Mouse (Mus musculus): ENCODE results near the gene Wfdc1.

Wfdc1 gene

DNA sequence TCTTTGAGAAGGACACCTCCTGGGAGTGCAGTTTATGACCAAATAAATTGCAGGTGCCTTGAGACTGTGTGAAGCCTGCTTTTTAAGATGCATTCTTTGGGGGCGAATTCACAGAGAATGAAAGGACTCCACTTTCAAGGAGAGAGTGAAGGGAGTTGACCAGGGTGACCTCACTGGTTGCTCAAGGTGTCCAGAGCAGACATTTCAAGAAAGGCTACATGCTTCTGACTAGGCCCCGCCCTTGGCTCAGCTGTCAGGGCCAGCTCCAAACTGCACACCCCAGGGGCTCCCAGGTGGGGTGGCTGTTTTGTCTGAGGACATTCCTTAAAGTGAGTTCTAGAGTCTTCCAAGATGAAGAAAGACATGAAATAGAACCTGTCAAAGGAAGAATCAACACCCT lies 31.0 kb downstream of the Wfdc1 start:
- no peak for DNase-seq

DNA sequence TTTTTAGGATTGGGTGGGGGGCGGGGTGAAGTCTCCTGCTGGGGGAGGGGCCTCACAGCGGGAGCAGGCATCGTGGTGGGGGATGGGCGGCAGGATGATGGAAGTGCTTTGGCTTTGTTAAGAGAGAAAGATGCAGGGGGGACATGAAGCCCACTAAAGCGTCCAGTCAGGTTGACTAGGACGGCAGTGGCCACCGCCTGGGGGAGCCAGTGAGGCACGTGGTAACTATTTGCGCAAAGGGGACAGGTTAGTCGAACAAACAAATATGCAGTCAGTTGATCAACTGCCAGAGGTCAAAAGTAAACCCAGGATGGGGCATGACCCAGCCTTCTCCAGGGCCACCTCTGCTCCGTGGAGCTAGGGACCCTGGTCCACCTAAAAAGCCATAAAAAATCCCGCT lies 32.8 kb downstream of the Wfdc1 start:
- peak; percentile 22 to 69 for DNase-seq

DNA sequence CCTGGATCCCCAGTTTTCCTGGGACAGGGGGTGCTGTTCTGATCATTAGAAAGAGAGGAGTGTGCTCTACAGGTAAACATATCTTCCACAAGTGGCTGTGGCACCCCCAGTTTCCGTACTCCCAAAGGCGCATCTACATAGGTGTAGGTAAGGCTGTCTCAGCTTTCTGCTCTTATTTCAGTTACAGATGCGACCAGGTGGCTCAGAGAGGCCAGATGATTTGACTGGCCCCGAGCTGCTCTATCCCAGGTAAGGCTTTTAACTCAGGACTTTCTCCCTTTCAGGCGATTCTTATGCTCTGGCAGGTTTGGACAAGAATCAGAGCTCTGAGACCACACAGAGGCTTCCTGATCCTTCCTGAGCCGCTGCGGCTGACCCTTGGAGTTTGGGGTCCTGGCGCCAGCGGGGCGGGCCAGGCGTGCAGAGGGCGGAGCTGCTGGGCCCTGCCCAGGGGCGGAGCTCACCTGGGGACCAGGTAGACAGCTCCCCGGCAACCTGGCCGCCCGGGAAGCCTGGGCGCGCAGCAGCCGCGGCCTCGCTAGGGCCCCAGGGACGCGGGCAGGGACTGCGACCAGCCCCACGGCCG lies 33.5 kb downstream of the Wfdc1 start, which contains the start of gene Atp2c2:
Atp2c2 (plus strand) TSS at position 461 of the 586 bp plus-strand sequence.
- DNase-seq: no peak

DNA sequence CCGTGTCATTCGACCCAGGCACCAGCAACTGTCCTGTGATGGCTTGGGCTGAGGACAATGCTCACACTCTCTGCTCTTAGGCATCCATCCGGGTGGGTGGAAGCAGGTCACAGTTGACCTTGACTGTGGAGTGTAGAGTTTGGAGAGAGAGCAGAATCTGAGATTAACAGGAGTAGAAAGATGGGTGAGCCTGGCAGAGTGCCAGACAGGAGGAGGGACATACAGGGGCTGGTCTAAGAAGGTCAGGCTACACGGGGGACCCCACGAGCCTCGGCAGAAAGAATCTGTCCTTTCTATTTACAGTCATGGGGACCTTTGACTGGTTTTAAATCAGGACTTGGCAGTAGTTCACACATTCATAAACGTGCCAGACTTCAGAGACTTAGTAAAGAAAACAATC lies 36.8 kb downstream of the Wfdc1 start:
- DNase-seq: no peak

DNA sequence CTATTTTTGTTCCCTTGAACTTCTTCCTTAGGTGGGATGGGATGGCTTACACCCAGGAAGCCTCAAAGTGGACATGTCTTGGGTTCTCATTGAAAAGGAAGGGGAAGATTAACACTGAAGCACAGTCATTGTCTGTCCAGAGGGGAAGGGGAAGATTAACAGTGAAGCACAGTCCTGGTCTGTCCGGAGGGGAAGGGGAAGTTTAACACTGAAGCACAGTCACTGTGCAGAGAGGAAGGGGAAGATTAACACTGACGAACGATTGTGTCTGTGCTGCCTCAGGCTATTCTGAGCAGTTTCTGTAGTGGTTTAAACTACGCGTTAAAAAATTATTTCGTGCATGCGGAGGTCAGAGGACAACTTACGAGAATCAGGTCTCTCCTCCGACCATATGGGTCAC lies 41.0 kb downstream of the Wfdc1 start:
- DNase-seq: no peak

DNA sequence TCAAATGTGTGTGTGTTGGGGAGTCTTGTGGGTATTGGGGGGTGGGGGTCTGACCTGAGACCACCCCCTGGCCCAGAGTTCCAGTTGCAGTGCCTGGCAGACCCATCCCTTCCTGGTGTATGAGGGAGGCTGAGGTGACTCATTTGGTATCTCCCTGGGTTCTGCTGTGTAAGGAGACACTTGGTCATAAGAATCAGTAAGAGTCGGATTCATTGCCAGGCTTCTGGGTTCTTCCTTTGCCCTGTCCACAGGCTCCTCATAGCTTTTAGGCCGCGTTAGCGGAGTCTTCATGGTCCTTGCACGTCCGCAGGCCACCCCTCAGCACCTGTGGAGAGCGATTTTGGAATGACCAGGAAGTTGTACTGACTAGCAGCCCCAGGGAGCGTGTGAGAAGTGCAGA lies 42.3 kb downstream of the Wfdc1 start:
- no peak for DNase-seq

DNA sequence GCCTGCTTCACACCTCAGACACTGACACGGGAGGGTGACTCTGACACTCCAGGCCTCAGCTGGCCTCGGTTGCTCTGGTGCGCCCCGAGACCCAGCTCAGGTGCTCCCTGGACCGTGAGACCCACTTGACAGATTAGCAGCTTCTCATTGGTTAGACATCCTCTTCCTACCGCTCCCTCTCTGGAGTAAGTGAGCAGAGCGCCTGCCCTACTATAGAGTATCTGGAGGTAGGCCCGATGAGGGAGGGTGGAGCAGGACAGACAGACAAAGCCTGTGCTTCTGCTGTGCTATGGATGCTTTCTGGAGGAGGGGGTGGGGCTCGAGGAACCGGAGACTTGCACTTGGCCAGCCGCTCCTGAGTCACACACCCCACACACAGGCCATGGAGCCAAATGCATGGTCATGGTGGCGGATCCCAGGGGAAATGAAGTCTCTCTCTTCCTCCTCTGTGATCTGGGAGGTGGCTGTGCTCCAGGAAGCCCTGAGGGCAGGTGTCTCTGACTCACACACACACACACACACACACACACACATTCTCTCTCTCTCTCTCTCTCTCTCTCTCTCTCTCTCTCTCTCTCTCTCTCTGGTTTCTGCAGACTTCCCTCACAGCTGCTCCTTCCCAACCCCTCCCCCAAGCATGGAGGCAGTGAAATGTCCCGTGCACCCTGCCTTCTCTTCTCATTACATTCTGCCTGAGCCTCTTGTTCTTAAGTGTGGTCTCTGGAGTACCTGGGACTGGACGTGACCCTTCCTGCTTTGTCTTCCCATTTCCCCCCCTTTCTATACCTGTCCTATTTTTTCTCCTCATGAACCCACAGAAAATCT lies 42.9 kb downstream of the Wfdc1 start:
- no peak for DNase-seq

DNA sequence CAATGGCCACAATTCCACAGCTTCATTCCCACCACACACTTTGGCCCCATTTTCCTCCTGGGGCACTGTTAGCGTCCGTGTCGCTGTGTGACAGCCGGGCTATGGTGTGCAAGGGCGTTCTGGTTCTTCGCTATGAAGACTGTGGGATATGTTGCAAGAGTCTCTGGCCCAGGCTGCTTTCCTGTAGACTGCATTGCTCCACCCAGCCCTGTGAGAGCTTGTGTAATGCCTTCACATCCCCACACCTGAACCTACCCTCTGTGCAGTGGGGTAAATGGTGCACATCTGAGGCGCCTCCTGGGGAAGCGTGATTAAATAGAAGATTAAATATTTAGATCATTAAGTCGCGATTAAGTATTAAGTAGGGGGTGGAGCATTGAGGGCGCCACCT lies 43.5 kb downstream of the Wfdc1 start:
- no peak for DNase-seq

DNA sequence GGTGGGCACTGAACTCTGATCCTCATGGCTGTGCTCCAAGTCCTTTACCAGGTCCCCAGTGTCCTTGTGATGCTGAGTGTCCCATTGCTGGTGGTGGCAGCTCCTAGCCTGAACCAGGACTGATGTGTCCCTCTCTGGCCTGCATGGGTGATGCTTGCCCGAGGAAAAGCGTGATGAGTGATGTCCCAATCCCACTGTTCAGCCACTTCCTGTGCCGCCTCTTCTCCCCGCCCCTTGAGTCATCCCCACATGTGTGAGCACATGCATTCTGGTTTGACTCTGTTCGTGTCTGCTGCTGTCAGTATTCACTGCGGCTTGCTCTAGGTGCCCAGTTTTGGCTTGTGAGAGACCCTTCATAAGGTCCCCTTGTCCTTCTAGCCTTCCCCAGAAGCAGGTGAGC lies 46.1 kb downstream of the Wfdc1 start:
- no peak for DNase-seq

DNA sequence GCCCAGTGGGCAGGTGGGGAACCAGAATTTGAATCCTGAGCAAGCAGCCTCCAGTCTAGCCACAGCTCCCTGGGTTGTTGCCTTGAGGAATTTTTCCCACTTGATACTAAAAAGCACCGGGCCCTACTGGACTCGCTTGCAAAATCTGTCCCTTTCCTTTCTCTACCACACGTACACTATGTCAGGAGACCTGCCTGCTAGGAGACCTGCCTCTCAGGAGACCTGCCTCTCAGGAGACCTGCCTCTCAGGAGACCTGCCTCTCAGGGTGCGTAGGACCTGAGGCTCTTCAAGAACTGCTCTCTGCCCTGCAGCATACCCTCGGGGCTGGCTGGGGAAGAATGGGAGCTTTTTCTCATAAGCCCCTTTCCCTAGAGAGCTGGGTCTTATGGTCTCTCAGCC lies 47.3 kb downstream of the Wfdc1 start:
- no peak for DNase-seq

DNA sequence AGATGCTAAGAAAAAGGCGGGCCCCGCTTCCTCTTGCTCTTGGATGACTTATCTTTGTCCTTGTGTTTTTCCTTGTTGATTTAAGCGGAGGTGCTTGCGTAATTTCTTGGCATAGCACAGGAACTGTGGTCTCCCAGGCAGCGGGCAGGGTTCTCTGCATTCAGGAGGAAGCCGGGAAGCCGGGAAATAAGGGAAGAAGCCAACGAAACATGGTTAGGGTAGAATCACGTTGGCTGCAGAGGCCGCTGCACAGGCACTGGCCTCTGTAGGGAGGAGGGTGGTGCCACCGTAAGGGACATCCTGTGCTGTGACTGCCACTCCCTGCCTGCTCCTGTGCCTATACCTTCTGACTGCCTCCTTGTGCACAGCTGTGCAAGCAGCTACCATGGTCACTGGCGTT lies 49.1 kb downstream of the Wfdc1 start:
- no peak for DNase-seq

DNA sequence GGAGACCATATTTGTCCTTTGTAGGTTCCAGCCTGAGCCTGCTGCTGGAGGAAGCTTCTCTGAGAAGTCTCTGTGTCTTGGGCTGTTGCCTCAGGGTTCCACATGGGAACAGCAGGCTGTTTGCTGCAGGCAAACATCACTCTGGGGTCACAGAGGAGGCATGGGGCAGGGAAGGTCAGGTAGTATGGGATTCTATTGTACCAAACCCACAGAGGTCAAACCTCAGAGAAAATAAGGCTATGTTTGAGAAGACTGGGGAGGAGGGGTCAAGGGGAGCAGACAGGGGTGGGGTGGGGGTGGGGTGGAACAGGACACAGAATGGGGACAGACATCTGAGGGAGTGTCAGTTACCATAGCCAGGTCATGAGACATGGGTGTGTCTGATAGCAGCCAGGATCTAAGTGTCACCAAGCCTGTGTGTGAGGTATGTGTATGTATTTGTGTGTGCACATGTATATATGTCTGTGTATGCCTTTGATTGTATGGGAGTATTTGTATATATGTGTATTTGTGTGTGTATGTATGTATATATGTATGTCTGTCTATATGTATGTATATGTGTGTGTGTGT lies 50.6 kb downstream of the Wfdc1 start:
- DNase-seq: no peak

DNA sequence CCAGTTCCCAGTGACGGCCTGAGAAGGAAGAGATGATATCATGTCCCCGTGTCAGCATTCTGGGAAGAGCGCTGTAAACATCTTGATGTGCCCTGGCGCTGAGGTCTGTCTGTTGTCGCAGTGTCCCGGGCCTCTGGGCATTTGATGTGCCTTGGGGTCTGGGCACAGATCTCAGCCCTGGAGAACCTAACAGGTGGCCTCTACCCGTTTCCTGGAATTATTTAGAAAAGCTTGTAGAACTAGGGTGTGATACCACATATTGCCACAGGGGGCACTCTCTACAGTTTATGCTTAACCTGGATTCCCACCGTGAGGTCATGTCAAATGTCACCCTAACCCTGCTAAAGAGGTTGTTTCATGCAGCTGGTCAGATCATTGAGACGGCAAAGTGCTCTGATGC lies 51.6 kb downstream of the Wfdc1 start:
- DNase-seq: peak in 1 of 2 experiments; percentile 33

DNA sequence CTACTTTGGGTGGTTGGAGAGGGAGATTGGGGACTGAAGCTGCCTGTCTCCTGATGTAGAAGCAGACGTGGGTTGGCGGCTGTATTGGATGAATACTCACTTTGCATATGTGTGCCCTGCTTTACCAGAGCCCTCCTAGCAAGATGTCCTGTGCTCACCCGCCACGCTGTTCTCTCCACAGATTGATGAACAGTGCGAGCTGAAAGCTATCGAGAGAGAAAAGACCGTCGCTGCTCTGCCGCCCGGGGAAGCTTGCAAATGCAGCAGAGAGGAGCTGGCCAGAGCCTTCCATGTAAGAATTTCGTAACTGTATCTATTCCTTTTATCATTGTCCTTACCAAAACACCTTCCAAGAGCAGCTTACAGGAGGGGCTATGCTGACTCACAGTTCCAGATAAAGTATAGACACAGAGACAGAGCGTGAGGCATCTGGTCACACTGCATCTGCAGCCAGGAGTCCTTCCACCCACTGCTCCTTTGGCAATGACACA lies 52.9 kb downstream of the Wfdc1 start:
- no peak for DNase-seq

DNA sequence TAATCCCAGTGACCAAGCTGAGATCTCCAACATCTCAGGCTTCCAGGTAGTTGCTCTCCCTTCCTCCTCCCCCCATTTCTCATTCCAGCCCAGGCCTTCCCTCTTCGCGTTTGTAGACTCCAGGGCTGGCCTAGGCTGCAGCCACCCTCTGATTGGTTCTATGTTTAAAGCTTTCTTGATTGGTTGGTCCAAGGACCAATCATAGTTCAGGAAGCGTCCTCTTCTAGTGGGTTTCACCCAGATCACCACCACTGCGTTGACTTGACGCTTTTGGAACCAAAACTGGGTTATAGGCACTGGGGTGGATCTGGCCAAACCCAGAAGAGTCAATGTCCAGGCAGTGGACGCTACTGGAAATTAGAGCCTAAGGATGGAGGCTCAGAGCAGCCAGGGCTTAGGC lies 56.2 kb downstream of the Wfdc1 start:
- no peak for DNase-seq

DNA sequence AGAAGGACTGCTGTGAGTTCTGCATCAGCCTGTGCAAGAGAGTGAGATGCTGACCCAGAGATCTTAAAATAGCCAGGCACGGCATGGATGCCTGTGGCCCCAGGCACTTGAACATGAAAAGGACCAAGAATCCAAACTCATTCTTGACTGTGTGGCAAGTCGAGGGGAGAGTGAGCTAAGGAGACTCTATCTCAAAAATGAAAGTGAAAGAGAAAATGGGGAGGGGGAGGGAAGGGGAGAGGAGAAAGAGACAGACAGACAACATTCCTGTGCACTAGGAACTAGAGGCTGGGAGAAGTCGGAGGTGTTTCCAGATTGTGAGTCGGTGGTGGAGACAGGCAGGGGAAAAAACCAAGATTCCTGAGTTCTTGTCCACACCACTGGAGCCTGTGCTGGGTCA lies 57.5 kb downstream of the Wfdc1 start:
- DNase-seq: no peak

DNA sequence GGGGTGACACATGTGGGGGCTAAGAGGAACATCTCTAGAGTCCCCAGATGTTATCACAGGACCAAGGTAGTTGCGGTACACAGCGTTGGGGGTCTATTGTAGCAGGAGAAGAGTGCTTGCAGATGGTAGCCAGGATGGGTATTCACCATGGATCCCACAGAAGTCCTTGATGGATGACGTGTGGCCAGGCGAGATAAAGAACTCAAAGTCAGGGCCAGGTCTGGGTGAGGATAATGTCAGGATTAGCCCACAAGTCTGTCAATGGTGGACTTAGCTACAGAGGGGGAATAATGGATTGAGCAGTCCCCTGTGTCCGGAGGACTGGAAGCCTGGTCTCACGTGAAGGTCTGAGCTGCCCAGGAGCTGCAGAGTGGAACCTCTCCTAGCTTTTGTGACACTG lies 58.4 kb downstream of the Wfdc1 start:
- DNase-seq: no peak

DNA sequence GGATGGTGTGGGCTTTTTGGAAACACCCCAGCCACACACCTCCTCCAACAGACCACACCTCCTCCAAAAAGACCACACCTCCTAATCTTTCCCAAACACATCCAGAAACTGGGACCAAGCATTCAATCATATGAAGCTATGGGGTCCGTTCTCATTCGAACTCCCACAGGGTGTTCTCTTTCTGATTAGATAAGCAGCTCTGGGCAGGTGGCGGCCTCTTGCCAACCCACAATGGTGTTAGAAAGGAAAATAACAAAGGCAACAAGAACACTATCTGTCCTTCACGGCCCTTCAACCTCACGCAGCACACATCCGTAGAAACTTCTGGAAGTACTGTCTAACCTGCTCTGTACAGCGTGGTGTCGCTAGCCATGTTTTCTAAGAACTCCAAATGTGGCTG lies 60.9 kb downstream of the Wfdc1 start:
- DNase-seq: no peak

DNA sequence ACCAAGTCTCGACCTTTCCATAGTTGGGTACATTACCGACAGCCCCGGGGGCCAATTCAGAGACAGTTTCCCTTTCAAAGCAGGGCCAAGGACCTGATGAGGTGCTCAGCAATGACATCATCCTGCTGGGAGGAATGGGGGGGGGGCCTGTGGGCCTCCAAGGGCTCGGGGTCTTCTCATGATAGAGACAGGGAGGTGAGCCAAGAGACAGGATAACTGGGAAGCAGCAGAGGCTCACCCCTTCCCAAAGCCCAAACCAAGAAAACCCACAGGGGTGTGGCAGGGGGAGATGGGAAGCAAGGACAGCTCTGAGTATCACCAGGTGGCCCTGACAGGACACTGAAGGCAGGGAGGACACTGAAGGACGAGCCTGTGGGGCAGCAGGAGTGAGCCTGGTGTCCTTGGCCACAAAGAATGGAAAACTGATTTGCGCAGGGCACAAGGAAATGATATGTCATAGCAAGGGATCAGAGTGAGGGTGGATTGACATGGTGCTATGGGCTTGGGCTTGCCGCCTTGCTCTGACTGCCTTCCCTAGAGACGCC lies 62.3 kb downstream of the Wfdc1 start:
- no peak for DNase-seq

DNA sequence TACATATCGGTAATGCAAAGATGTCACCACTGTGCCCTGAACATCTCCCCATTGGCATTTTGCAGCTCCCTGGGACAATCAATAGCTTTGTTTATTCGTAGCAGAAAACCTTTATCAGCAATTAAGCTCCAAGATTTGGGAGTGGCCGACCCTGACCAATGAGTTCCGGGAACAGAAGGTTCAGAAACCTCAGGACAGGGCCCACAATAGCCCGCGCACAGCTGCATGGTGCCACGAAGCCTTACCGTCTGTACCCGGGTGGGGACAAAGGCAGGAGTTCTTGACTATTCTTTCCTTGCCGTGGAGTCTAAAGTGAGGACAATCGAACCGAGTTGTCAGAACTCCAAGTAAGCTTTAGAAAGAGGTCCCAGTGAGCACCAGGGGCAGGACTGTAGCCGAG lies 65.9 kb downstream of the Wfdc1 start:
- no peak for DNase-seq

DNA sequence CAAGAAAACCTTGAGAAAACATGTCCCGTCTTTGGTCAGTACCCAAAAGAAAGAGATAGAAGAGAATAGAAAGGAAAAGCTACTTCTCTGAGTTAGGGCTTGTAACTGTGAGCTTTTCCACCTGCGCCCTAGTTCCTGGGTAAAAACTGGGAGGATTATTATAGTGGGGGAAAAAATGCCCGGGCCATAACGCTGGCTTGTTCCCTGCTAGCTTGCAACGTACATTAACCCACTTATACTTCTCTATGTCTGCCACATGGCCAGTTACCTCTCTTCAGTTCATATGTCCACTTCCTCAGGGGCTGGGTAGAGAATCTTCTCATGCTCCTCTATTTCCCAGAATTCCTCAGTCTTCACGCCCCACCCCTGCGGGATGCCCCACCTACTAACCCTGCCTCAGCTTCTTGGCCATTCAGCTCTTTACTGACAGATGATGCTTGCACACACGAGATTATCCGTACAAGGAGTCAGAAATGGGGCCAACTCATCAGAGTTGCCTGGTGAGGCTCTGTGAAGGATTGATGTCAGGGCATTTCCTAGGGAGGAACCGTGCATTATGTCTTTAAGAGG lies 70.3 kb downstream of the Wfdc1 start:
- no peak for DNase-seq

DNA sequence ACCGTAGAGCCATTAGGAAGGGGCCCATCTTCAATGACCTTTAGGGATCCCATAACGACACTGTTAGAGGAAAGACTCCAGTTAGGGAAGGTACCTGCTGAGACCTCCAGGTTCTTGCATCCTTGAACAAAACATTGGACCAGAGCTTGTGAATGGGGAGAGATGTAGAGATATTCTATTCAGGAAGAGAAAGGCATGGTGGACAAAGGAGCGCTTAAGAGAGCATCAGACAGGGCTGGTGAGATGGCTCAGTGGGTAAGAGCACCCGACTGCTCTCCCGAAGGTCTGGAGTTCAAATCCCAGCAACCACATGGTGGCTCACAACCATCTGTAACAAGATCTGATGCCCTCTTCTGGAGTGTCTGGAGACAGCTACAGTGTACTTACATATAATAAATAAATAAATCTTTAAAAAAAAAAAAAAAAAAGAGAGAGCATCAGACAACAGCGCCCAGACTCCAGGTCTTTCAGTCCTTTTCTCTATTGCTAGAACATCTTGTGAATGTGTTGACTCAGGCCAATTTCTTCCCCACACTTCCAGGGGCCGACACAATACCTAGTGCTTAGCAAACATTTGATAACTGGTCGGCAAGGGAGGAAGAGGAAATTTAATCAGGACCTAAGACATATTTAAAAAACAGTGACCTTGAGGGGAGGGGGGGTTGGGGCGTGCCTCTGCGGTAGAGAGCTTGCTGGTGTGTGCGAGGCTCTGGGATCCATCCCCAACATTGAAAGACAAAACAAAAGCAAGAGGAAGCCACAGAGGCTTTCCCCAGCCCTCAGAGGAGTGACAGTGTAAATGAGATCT lies 71.1 kb downstream of the Wfdc1 start:
- no peak for DNase-seq
